Mouse (Mus musculus) spleen, embryonic (tissue): ENCODE results near the gene Lpin2.

Experiments used
- CTCF ChIA-PET: fragments of 350-600 bp; sonication (Branson Sonifier 250); formaldehyde crosslinking; loops from one replicate; lab custom pipeline; 2022; lab: Charles Lee

The Lpin2 gene

GRCm38 (mm10) chr17:71182211-71182721 lies at the start of gene Lpin2:
Gene Lpin2 (plus strand): TSS chr17:71182560.
- CTCF ChIA-PET: no interaction called here

- CTCF ChIA-PET: no interaction called here
Observed at GRCm38 (mm10) chr17:71132856-71133439, 49.4 kb upstream of the Lpin2 start.

- CTCF ChIA-PET: no interaction called here
Observed at GRCm38 (mm10) chr17:71134441-71134955, 47.9 kb upstream of the Lpin2 start.

GRCm38 (mm10) chr17:71135108-71135507 lies 47.3 kb upstream of the Lpin2 start:
- CTCF ChIA-PET: no interaction called here

- CTCF ChIA-PET: no interaction called here
Observed at GRCm38 (mm10) chr17:71135866-71136265, 46.5 kb upstream of the Lpin2 start.

GRCm38 (mm10) chr17:71136384-71137333 lies 45.7 kb upstream of the Lpin2 start:
- CTCF ChIA-PET: no interaction called here

GRCm38 (mm10) chr17:71137334-71137721 lies 45.0 kb upstream of the Lpin2 start:
- CTCF ChIA-PET: no interaction called here

GRCm38 (mm10) chr17:71142068-71142467 lies 40.3 kb upstream of the Lpin2 start:
- CTCF ChIA-PET: no interaction called here

- CTCF ChIA-PET: no interaction called here
Observed at GRCm38 (mm10) chr17:71143155-71143554, 39.2 kb upstream of the Lpin2 start.

- CTCF ChIA-PET: interaction anchor here (0.6 kb wide), 1 partner anchor 1454 kb away, joined by 14 read pairs; no protein-coding TSS in a partner anchor
Observed at GRCm38 (mm10) chr17:71144322-71145116, 37.8 kb upstream of the Lpin2 start.

GRCm38 (mm10) chr17:71145248-71145961 lies 37.0 kb upstream of the Lpin2 start:
- CTCF ChIA-PET: no interaction called here

- CTCF ChIA-PET: no interaction called here
Observed at GRCm38 (mm10) chr17:71153356-71153755, 29.0 kb upstream of the Lpin2 start.

- CTCF ChIA-PET: no interaction called here
Observed at GRCm38 (mm10) chr17:71155271-71155670, 27.1 kb upstream of the Lpin2 start.

GRCm38 (mm10) chr17:71159152-71159567 lies 23.2 kb upstream of the Lpin2 start:
- CTCF ChIA-PET: no interaction called here

- CTCF ChIA-PET: no interaction called here
Observed at GRCm38 (mm10) chr17:71159720-71160119, 22.6 kb upstream of the Lpin2 start.

GRCm38 (mm10) chr17:71160244-71160995 lies 21.9 kb upstream of the Lpin2 start:
- CTCF ChIA-PET: no interaction called here

- CTCF ChIA-PET: interaction anchor here (0.7 kb wide), 1 partner anchor 46 kb away, joined by 3 read pairs; no protein-coding TSS in a partner anchor
Observed at GRCm38 (mm10) chr17:71164991-71165390, 17.4 kb upstream of the Lpin2 start.

- CTCF ChIA-PET: no interaction called here
Observed at GRCm38 (mm10) chr17:71168205-71168815, 14.1 kb upstream of the Lpin2 start.

- CTCF ChIA-PET: no interaction called here
Observed at GRCm38 (mm10) chr17:71168846-71169245, 13.5 kb upstream of the Lpin2 start.

GRCm38 (mm10) chr17:71169639-71170038 lies 12.7 kb upstream of the Lpin2 start:
- CTCF ChIA-PET: no interaction called here
